ENCODE assay signal across 12 mouse cellular contexts in genomic region chrX:159677585-159678319, GRCm38 (mm10). TPM values are rescaled to one million over a fixed set of nuclear protein-coding genes. Genes with fewer than 3 reads are reported as not detected.
DNase-seq lines count a peak whose midpoint lies in the region; ATAC-seq and TF ChIP-seq lines count a peak whose summit lies in the region.
"Had no signal": no experiment of that assay in that cellular context is flagged by ENCODE, and none has a peak within 500 bp of the region (broad histone marks: within the 10 kb centered on the region; RNA-seq: fewer than 3 reads in every experiment).

No protein-coding gene starts in this region.

- H3K9me3 ChIP-seq in CH12.LX (replicated peaks; ENCODE audit: low read length): no peaks in the 10 kb centered on the region
- H3K9me3 ChIP-seq in midbrain, embryonic 13.5 days: no peaks in the 10 kb centered on the region

- H3K27me3 ChIP-seq in CH12.LX (replicated peaks): no peaks in the 10 kb centered on the region
- no peaks in the 10 kb centered on the region for H3K27me3 ChIP-seq in splenic B cell, adult 2 months (ENCODE audit: control insufficient read depth, insufficient read depth, low read length, poor library complexity, severe bottlenecking)
- peaks cover 16% of the 10 kb centered on the region for H3K27me3 ChIP-seq in midbrain, embryonic 13.5 days

- TF ChIP-seq RAD21 in CH12.LX (IDR thresholded peaks at IDR 0.05; ENCODE audit: low read depth, low read length): peak; percentile 52

- peaks cover 12% of the 10 kb centered on the region for H3K79me2 ChIP-seq in CH12.LX (replicated peaks; ENCODE audit: control insufficient read depth, extremely low read depth, insufficient read depth, poor library complexity, severe bottlenecking)

- dilution Hi-C loops in CH12.LX (cut with MboI; ENCODE audit: extremely low pct_ligation_motif_present, extremely low pct_unique_long_range_greater_than_20kb, low sequenced_read_pairs): no loop called here

- no peak for TF ChIP-seq EP300 in CH12.LX (IDR thresholded peaks at IDR 0.05; ENCODE audit: low read length)

- no peak overlapping the region for H3K27ac ChIP-seq in layer of hippocampus, adult 2 months
- H3K27ac ChIP-seq in CH12.LX (ENCODE audit: insufficient read depth, low read depth): peak overlapping the region; percentile 83
- H3K27ac ChIP-seq in midbrain, embryonic 13.5 days: no peak overlapping the region

- H3K4me1 ChIP-seq in CH12.LX (ENCODE audit: control insufficient read depth in 1 of 2, insufficient read depth in 2 of 2): peaks cover 21 to 56% of the 10 kb centered on the region in 2 experiments
- no peaks in the 10 kb centered on the region for H3K4me1 ChIP-seq in midbrain, embryonic 13.5 days (replicated peaks)

- in situ Hi-C loops in CH12.LX (cut with MboI; ENCODE audit: low pct_ligation_motif_present, low pct_unique_long_range_greater_than_20kb, low sequenced_read_pairs): no loop called here

- H3K36me3 ChIP-seq in CH12.LX (replicated peaks in 1 of 2; ENCODE audit: control insufficient read depth in 1 of 2, insufficient read depth in 1 of 2, low read length in 1 of 2): no peaks in the 10 kb centered on the region
- no peaks in the 10 kb centered on the region for H3K36me3 ChIP-seq in splenic B cell, adult 2 months (ENCODE audit: control insufficient read depth, insufficient read depth, low read length, poor library complexity, severe bottlenecking)
- H3K36me3 ChIP-seq in midbrain, embryonic 13.5 days: no peaks in the 10 kb centered on the region

- 78% methylated on average over 4 of the region's 4 CpGs for WGBS in midbrain, embryonic 13.5 days

- TF ChIP-seq POLR2A in CH12.LX (IDR thresholded peaks at IDR 0.05; ENCODE audit: low read depth, low read length): no peak

- peak; percentile 40; the same call in 1 of the 2 replicates for TF ChIP-seq CTCF in layer of hippocampus, adult 2 months (conservative IDR thresholded peaks at IDR 0.05)
- TF ChIP-seq CTCF in CH12.LX (conservative IDR thresholded peaks at IDR 0.05 in 1 of 2, IDR thresholded peaks at IDR 0.05 in 1 of 2; ENCODE audit: low read depth in 2 of 2, low read length in 2 of 2): peak; percentile 49 to 62

- 0 out of 2 replicates have a peak overlapping the region, but pooled peaks have one; percentile 21 for H3K4me2 ChIP-seq in CH12.LX (ENCODE audit: insufficient read depth, low read depth, poor library complexity, severe bottlenecking)
- no peak overlapping the region for H3K4me2 ChIP-seq in midbrain, embryonic 13.5 days (replicated peaks)

- no peak overlapping the region for H3K4me3 ChIP-seq in layer of hippocampus, adult 2 months
- H3K4me3 ChIP-seq in CH12.LX (replicated peaks in 1 of 3; ENCODE audit: low read depth in 2 of 3, low read length in 2 of 3, poor library complexity in 1 of 3): no peak overlapping the region
- H3K4me3 ChIP-seq in midbrain, embryonic 13.5 days (replicated peaks): no peak overlapping the region

- no peak for DNase-seq in layer of hippocampus, adult 2 months (ENCODE audit: low spot score in 2 of 2)
- DNase-seq in layer of hippocampus, adult 11-12 months (ENCODE audit: low spot score): no peak
- DNase-seq in CH12.LX (ENCODE audit: extremely low read depth): peak; percentile 58
- peak; percentile 62 for DNase-seq in splenic B cell, adult 2 months (ENCODE audit: low read depth, low spot score)
- no peak for DNase-seq in kidney, postnatal 14 days
- DNase-seq in ovary, adult 18-20 months (ENCODE audit: low spot score): no peak
- DNase-seq: adrenal gland, adult 2 months; kidney, adult 9 months; lung, postnatal 10 days had no signal

- H3K9ac ChIP-seq in CH12.LX (ENCODE audit: insufficient read depth, low read depth): no peak overlapping the region
- no peak overlapping the region for H3K9ac ChIP-seq in midbrain, embryonic 13.5 days (replicated peaks)

- peak; percentile 30 for ATAC-seq in common myeloid progenitor, adult 5-6 weeks (replicated peaks; ENCODE audit: low read depth, poor library complexity, severe bottlenecking)
- ATAC-seq in midbrain, embryonic 13.5 days: no peak
- ATAC-seq: midbrain, embryonic 16.5 days had no signal

TF ChIP-seq in CH12.LX, 34 proteins besides CTCF, POLR2A, EP300 and RAD21:
- 0 out of 2 replicates have a peak, but pooled peaks have one; percentile 1 for TF ChIP-seq ZC3H11A (IDR thresholded peaks at IDR 0.05; ENCODE audit: low read depth, low read length)
- TF ChIP-seq SMC3 (IDR thresholded peaks at IDR 0.05; ENCODE audit: low read depth, low read length): peak; percentile 55
- TF ChIP-seq MAZ (IDR thresholded peaks at IDR 0.05; ENCODE audit: low read depth, low read length): no peak
TF ChIP-seq in CH12.LX: peak in this region for 2.

RNA-seq across cellular contexts. Expression of gene Sh3kbp1, which starts 50.7 kb away (rescaled TPM):
- total RNA-seq in layer of hippocampus, adult 2 months (2021): 10 to 100 TPM; 37.2 to 37.3 TPM
- 45.4 and 47.6 TPM in 2 replicates for total RNA-seq in CH12.LX (2012; rRNA removed)
- total RNA-seq in CH12.LX (2014; rRNA removed): 48.2 and 49.7 TPM in 2 replicates
- polyA plus RNA-seq in CH12.LX (2012; ENCODE audit: insufficient read length, low read depth): 70.2 and 85.8 TPM in 2 replicates
- total RNA-seq in common myeloid progenitor, adult 5-6 weeks (2017): 78.7 and 80.3 TPM in 2 replicates
- polyA plus RNA-seq in midbrain, embryonic 13.5 days (2015; fragmentation: Nextera tagmentation; extraction: Ambion mirVana): 37.6 and 39.3 TPM in 2 replicates

Comparison
In these comparisons a context has a peak if more than half of its experiments do, and no peak if none do; other contexts are left out.
1. DNase-seq: peak in CH12.LX (single experiment) and splenic B cell, adult 2 months (single experiment); none in layer of hippocampus, adult 2 months (0 of 2), layer of hippocampus, adult 11-12 months (single experiment), kidney, postnatal 14 days (single experiment) and ovary, adult 18-20 months (single experiment).